Mouse (Mus musculus) CD4-positive helper T cell, adult 2 months (primary cell): Measurements from ENCODE around the gene Dact1.

Experiments
- DNase-seq: peaks from one replicate; pipeline ENCODE4 v3.0.0-alpha.2; 2012; ENCODE audit warnings: low read depth, missing footprints, low spot score

Dact1 gene

GRCm38 (mm10) chr12:71309581-71310067, at the start of gene Dact1:
TSS of gene Dact1 (plus strand) at chr12:71309884.
- peak; percentile 36 for DNase-seq

GRCm38 (mm10) chr12:71264211-71264610, 45.5 kb upstream of the Dact1 start:
- no peak for DNase-seq

GRCm38 (mm10) chr12:71269367-71269766, 40.3 kb upstream of the Dact1 start:
- DNase-seq = no peak

GRCm38 (mm10) chr12:71271131-71271530, 38.6 kb upstream of the Dact1 start:
- no peak for DNase-seq

- no peak for DNase-seq
Measured at GRCm38 (mm10) chr12:71274519-71275237, 35.0 kb upstream of the Dact1 start.

- DNase-seq = no peak
Measured at GRCm38 (mm10) chr12:71275906-71276595, 33.6 kb upstream of the Dact1 start.

- no peak for DNase-seq
Measured at GRCm38 (mm10) chr12:71279521-71280262, 30.0 kb upstream of the Dact1 start.

GRCm38 (mm10) chr12:71281201-71281768, 28.4 kb upstream of the Dact1 start:
- DNase-seq = no peak

GRCm38 (mm10) chr12:71285399-71285798, 24.3 kb upstream of the Dact1 start:
- DNase-seq = no peak

- DNase-seq = no peak
Measured at GRCm38 (mm10) chr12:71290460-71290859, 19.2 kb upstream of the Dact1 start.

- DNase-seq = peak; percentile 8
Measured at GRCm38 (mm10) chr12:71293960-71294942, 15.4 kb upstream of the Dact1 start.

GRCm38 (mm10) chr12:71296849-71297535, 12.7 kb upstream of the Dact1 start:
- DNase-seq = no peak

- DNase-seq = peak; percentile 15
Measured at GRCm38 (mm10) chr12:71310068-71310931, 616 bp downstream of the Dact1 start.

GRCm38 (mm10) chr12:71311237-71311887, 1.7 kb downstream of the Dact1 start:
- no peak for DNase-seq

GRCm38 (mm10) chr12:71318239-71318638, 8.6 kb downstream of the Dact1 start:
- no peak for DNase-seq

GRCm38 (mm10) chr12:71319536-71319935, 9.9 kb downstream of the Dact1 start:
- DNase-seq = no peak

GRCm38 (mm10) chr12:71332646-71333045, 23.0 kb downstream of the Dact1 start:
- DNase-seq = no peak

- no peak for DNase-seq
Measured at GRCm38 (mm10) chr12:71333561-71333960, 23.9 kb downstream of the Dact1 start.
